Mouse (Mus musculus): ENCODE measurements around the gene Lgals3bp. TPM values are rescaled to one million over a fixed set of nuclear protein-coding genes. Genes with fewer than 3 reads are reported as not detected.

The Lgals3bp gene
- total and polyA plus RNA-seq, 3 experiments, result 20.2 to 121 (median 28.6) TPM

DNA sequence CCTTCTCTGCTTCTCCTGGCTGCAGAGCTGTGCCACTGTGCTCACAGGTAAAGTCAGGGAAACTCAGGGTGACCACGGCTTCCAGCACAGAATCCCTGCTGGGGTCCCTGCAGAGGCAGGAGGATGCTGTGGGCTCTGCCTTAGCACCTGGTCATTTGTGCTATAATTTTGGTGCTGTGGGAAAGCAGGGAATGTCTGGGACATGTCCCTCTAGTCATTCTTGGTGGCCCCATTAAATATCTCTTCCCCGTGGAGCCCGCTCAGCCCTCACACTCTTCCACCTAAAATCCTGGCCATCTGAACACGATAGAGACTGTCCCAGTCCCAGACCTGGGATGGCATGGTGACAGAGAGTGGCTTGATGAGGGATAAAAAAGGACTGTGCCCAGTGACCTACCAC lies 37.9 kb downstream of the Lgals3bp start:
- Histone ChIP-seq H3K27me3 (ENCODE audit: control insufficient read depth, insufficient read depth, low read length) (no peaks in the 10 kb centered on the region), H3K27ac (peak overlapping the region; percentile 74; the same call in 1 of the 2 replicates), H3K4me1 (ENCODE audit: control insufficient read depth, insufficient read depth, low read length) (peaks cover 21% of the 10 kb centered on the region), H3K79me2 (replicated peaks; ENCODE audit: control insufficient read depth, insufficient read depth, low read length) (no peaks in the 10 kb centered on the region), H3K9ac (ENCODE audit: low read depth, low read length) (no peak overlapping the region), H3K4me3 (no peak overlapping the region), H3K36me3 (ENCODE audit: control insufficient read depth, insufficient read depth, low read length) (no peaks in the 10 kb centered on the region)
- peak in 1 of 2 experiments; percentile 19 for DNase-seq
- no peak for TF ChIP-seq CTCF (IDR thresholded peaks at IDR 0.05)
- no peak for TF ChIP-seq POLR2A (IDR thresholded peaks at IDR 0.05; ENCODE audit: insufficient read depth, low read depth, low read length)
- TF ChIP-seq EP300 (IDR thresholded peaks at IDR 0.05; ENCODE audit: insufficient read depth, low read depth, low read length), result no peak
- intact Hi-C loops (cut with DNase I), result no loop called here
- WGBS, result 70% methylated on average over 4 of the region's 4 CpGs

DNA sequence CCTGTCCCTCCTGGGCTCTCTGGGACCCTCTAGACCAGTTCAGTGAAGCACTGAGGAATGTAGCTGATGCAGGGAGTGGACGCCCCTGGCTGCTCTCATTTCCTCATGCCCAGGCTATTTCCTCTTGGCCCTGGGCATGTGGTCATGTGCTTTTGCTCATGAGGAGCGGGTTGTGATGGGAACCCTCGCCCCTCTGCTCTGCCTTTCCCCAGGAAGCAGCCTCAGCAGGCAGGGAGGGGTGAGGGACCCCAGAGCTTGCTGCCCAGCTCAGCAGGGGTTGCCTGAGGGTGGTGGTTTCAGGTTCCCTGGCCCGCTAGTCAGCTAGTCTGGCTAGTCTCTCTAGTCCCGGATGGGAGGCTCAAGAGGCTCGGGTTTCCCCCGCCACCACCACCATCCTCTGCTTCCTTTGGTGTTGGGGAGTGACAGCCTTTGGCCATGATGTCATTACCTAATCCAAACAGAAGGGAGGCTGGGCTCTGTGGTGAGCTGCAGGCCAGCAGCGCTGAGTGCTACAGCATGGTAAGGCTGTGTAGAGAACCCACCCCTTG lies 38.8 kb downstream of the Lgals3bp start:
- no peaks in the 10 kb centered on the region for H3K27me3 ChIP-seq (ENCODE audit: control insufficient read depth, insufficient read depth, low read length)
- TF ChIP-seq POLR2A (IDR thresholded peaks at IDR 0.05; ENCODE audit: insufficient read depth, low read depth, low read length), result peak; percentile 48; the same call in 1 of the 2 replicates
- TF ChIP-seq EP300 (IDR thresholded peaks at IDR 0.05; ENCODE audit: insufficient read depth, low read depth, low read length), result 0 out of 2 replicates have a peak, but pooled peaks have one; percentile 62
- no peak for TF ChIP-seq CTCF (IDR thresholded peaks at IDR 0.05)
- H3K9ac ChIP-seq (ENCODE audit: low read depth, low read length), result peak overlapping the region; percentile 60
- whole genome bisulfite sequencing, result 5% methylated on average over 8 of the region's 8 CpGs
- intact Hi-C loops (cut with DNase I), result no loop called here
- H3K27ac ChIP-seq, result peak overlapping the region; percentile 74
- H3K36me3 ChIP-seq (ENCODE audit: control insufficient read depth, insufficient read depth, low read length), result no peaks in the 10 kb centered on the region
- H3K4me1 ChIP-seq (ENCODE audit: control insufficient read depth, insufficient read depth, low read length), result peaks cover 21% of the 10 kb centered on the region
- no peak overlapping the region for H3K4me3 ChIP-seq
- H3K79me2 ChIP-seq (replicated peaks; ENCODE audit: control insufficient read depth, insufficient read depth, low read length), result no peaks in the 10 kb centered on the region
- peak; percentile 78 to 83 for DNase-seq

DNA sequence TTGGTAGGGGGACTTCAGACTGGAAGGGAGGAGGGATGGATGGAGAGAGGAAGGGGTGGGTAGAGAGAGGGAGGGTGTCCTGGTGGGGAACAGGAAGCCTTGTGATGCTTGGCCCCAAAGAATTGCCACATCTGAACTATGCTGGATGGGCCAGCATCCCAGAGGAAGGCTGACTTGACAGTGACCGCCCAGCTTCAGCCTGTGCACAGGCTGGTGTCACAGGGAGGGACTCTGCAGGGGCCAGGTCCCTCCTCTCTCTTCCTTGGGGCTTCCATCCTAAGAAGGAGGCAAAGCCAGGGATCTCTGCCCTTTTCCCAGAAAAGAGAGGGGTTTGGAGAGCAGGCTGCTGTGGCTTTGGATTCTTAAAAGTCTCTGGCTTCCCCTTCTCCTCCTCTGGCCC lies 39.4 kb downstream of the Lgals3bp start:
- WGBS, result 44% methylated on average over 1 of the region's 1 CpGs
- Histone ChIP-seq H3K4me3 (no peak overlapping the region), H3K9ac (ENCODE audit: low read depth, low read length) (no peak overlapping the region; the same call in 1 of the 2 replicates), H3K4me1 (ENCODE audit: control insufficient read depth, insufficient read depth, low read length) (peaks cover 21% of the 10 kb centered on the region), H3K79me2 (replicated peaks; ENCODE audit: control insufficient read depth, insufficient read depth, low read length) (no peaks in the 10 kb centered on the region), H3K27ac (peak overlapping the region; percentile 74), H3K36me3 (ENCODE audit: control insufficient read depth, insufficient read depth, low read length) (no peaks in the 10 kb centered on the region), H3K27me3 (ENCODE audit: control insufficient read depth, insufficient read depth, low read length) (no peaks in the 10 kb centered on the region)
- DNase-seq, result peak; percentile 53 to 67
- intact Hi-C loops (cut with DNase I), result no loop called here
- no peak for TF ChIP-seq CTCF (IDR thresholded peaks at IDR 0.05)
- no peak for TF ChIP-seq POLR2A (IDR thresholded peaks at IDR 0.05; ENCODE audit: insufficient read depth, low read depth, low read length)

DNA sequence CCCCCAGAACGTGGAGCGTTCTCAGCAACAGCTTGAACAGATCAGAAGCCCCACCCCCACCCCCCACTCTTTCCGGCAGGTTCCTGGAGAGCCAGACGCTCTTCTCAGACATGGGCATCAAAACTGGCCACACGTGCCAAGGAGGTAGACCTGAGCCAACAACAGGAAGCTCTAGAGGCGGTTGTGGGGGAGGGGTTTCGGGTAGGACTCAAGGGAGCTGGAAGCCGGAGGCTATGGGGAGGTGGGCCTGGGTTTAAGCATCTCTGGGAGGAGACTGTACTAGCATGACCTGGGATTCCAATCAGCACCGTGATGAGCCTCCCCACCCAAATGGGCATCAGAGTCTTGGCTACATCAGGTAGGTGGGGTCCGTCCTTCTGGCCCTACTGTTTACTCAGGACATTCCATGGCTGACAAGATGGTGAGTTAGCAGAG lies 41.0 kb downstream of the Lgals3bp start:
- DNase-seq, result peak; percentile 51 to 56
- no peaks in the 10 kb centered on the region for H3K36me3 ChIP-seq (ENCODE audit: control insufficient read depth, insufficient read depth, low read length)
- no peak overlapping the region for H3K9ac ChIP-seq (ENCODE audit: low read depth, low read length)
- H3K79me2 ChIP-seq (replicated peaks; ENCODE audit: control insufficient read depth, insufficient read depth, low read length), result no peaks in the 10 kb centered on the region
- H3K27me3 ChIP-seq (ENCODE audit: control insufficient read depth, insufficient read depth, low read length), result no peaks in the 10 kb centered on the region
- H3K4me3 ChIP-seq, result no peak overlapping the region
- 27% methylated on average over 10 of the region's 10 CpGs for WGBS
- peak overlapping the region; percentile 47 for H3K27ac ChIP-seq
- TF ChIP-seq CTCF (IDR thresholded peaks at IDR 0.05) (no peak), POLR2A (IDR thresholded peaks at IDR 0.05; ENCODE audit: insufficient read depth, low read depth, low read length) (no peak), EP300 (IDR thresholded peaks at IDR 0.05; ENCODE audit: insufficient read depth, low read depth, low read length) (no peak)
- intact Hi-C loops (cut with DNase I), result no loop called here
- H3K4me1 ChIP-seq (ENCODE audit: control insufficient read depth, insufficient read depth, low read length), result peaks cover 21% of the 10 kb centered on the region

DNA sequence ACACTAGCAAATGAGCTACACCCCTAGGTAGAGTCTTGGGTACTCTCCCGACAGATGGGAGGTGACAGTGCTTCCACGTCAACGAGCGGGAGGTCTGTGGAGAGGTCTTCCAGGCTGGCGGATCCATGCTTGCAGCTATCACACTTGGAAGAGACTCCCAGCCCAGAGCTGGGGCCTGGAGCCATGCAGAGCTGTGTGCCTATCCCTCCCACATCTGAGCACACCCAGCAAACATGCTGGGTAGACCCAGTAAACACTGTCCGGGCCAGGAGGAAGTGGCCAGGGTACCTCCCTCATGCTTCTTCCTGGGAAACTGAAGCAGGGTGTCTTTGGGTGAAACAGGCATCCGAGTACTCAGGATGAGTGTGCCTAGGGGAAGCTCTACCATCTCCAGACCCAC lies 41.4 kb downstream of the Lgals3bp start:
- no peaks in the 10 kb centered on the region for H3K27me3 ChIP-seq (ENCODE audit: control insufficient read depth, insufficient read depth, low read length)
- peaks cover 19% of the 10 kb centered on the region for H3K4me1 ChIP-seq (ENCODE audit: control insufficient read depth, insufficient read depth, low read length)
- no peaks in the 10 kb centered on the region for H3K79me2 ChIP-seq (replicated peaks; ENCODE audit: control insufficient read depth, insufficient read depth, low read length)
- TF ChIP-seq POLR2A (IDR thresholded peaks at IDR 0.05; ENCODE audit: insufficient read depth, low read depth, low read length) (peak; percentile 39; the same call in 1 of the 2 replicates), CTCF (IDR thresholded peaks at IDR 0.05) (no peak), EP300 (IDR thresholded peaks at IDR 0.05; ENCODE audit: insufficient read depth, low read depth, low read length) (0 out of 2 replicates have a peak, but pooled peaks have one; percentile 5)
- 57% methylated on average over 7 of the region's 7 CpGs for WGBS
- H3K27ac ChIP-seq, result peak overlapping the region; percentile 47
- intact Hi-C loops (cut with DNase I), result no loop called here
- no peak overlapping the region for H3K4me3 ChIP-seq
- no peaks in the 10 kb centered on the region for H3K36me3 ChIP-seq (ENCODE audit: control insufficient read depth, insufficient read depth, low read length)
- DNase-seq, result peak; percentile 58 to 74
- H3K9ac ChIP-seq (ENCODE audit: low read depth, low read length), result no peak overlapping the region

DNA sequence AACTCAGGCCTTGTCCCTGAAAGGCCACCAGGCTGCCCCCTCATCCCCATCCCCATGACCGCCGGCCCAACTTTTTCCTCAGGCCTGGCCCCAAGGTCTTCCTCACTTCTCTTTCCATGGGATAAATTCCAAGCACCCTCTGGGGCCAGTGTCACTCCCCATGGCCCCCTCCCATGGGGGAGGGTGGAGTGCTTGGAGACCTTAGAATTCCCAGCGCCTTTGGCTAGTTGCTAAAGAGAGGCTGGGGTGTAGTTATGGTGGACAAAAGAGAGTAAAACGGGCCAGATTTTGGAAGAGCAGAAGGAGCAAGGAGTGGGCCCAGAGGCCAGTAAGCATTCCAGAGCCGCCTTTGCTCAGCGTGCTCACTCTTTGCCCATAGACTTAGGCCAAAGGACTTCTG lies 46.3 kb downstream of the Lgals3bp start, which contains the start of gene Timp2:
TSS of gene Timp2 (minus strand) at position 101 of the 400 bp plus-strand sequence.
- 49% methylated on average over 6 of the region's 6 CpGs for WGBS

More for the DNA sequence above, 46.3 kb downstream of the Lgals3bp start, which contains the start of gene Timp2:
- Histone ChIP-seq H3K9ac (ENCODE audit: low read depth, low read length) (peak within 1 kb of the TSS; percentile 74), H3K4me1 (ENCODE audit: control insufficient read depth, insufficient read depth, low read length) (peaks cover 2% of the 10 kb centered on the region), H3K4me3 (peak within 1 kb of the TSS; percentile 62), H3K27me3 (ENCODE audit: control insufficient read depth, insufficient read depth, low read length) (no peaks in the 10 kb centered on the region), H3K27ac (peak within 1 kb of the TSS; percentile 85), H3K36me3 (ENCODE audit: control insufficient read depth, insufficient read depth, low read length) (no peaks in the 10 kb centered on the region), H3K79me2 (replicated peaks; ENCODE audit: control insufficient read depth, insufficient read depth, low read length) (no peaks in the 10 kb centered on the region)
- TF ChIP-seq POLR2A (IDR thresholded peaks at IDR 0.05; ENCODE audit: insufficient read depth, low read depth, low read length), result no peak
- TF ChIP-seq EP300 (IDR thresholded peaks at IDR 0.05; ENCODE audit: insufficient read depth, low read depth, low read length), result no peak
- intact Hi-C loops (cut with DNase I), result loop anchor here (1.0 kb wide), 1 partner anchor 38 kb away; no protein-coding TSS in a partner anchor
- no peak for DNase-seq

Measured in heart, adult 2 months (tissue).